Mouse (Mus musculus) hindlimb bud, embryonic 11.5 days (tissue): ENCODE measurements around the gene Pla1a.

Experiments used
- DNase-seq: peaks from one replicate; pipeline ENCODE4 v3.0.0-alpha.2; 2012; ENCODE audit warnings: low read depth, low spot score; ENCODE audit errors: extremely low spot score

The Pla1a gene

GRCm38 (mm10) chr16:38346529-38347325 lies 86.2 kb downstream of the Pla1a start, which contains the start of the genes Cox17 and Gm21987:
Gene Cox17 (plus strand): TSS chr16:38346991.
Gene Gm21987 (plus strand): TSS chr16:38347040.
- DNase-seq: peak; percentile 81
